Mouse (Mus musculus) B cell, adult 2 months (primary cell): ENCODE results near the gene Mettl27.

Source experiments
- DNase-seq, 2 experiments: peaks; one replicate each; pipeline ENCODE4 v3.0.0; 2022

The Mettl27 gene

DNA sequence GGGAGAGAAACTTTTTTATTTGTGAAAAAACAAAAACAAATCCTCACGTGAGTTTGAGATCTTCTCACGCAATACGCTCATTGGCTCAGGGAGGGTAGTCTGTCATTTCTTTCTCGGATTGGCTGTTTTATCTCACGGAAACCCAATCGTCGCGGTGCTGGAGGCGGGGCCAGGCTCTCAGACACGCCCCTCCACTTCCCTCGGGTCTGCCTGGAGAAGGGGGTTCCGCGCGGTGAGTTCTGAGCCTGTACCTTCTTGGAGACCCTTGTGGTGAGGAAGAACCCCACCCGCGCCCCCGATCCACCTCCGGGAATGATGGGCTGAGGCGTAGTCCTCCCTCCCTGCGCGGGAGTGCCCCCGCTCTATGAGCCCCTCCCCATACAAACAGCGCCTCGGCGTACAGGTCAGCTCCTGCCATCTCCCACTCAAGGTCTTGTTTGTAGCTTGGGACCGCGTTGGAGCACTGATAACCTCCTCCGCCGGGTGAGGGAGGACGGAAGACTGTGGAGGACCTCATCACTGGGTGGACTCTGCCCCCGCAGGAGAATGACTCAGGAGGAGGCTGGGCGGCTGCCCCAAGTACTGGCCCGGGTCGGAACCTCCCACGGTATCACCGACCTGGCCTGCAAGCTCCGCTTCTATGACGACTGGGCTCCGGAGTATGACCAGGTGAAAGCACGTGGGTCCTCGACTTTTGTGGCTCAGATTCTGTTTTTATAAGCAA, at the start of gene Mettl27:
Gene Mettl27, plus strand, starts transcription at position 190 of the 724 bp plus-strand sequence.
- peak; percentile 88 to 89 for DNase-seq

DNA sequence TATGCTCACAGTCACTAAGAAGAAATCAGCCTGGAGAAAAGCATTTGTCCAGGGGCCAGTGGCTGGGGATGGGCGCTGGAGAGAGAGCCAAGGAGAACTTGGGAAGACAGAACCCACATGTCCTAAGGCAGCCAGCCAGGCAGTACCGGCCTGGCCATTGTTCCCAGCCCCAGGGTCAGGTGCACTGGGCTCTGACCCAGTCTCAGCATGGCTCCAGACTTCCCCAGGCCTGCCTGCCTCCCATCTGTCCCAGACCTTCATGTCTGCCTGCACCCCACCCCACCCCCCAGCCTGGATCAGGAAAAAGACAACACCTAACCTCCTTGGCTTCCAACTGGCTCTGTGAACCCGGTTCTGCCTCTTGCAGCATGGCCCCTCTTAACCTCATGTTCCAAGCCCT, 49.1 kb upstream of the Mettl27 start:
- no peak for DNase-seq

DNA sequence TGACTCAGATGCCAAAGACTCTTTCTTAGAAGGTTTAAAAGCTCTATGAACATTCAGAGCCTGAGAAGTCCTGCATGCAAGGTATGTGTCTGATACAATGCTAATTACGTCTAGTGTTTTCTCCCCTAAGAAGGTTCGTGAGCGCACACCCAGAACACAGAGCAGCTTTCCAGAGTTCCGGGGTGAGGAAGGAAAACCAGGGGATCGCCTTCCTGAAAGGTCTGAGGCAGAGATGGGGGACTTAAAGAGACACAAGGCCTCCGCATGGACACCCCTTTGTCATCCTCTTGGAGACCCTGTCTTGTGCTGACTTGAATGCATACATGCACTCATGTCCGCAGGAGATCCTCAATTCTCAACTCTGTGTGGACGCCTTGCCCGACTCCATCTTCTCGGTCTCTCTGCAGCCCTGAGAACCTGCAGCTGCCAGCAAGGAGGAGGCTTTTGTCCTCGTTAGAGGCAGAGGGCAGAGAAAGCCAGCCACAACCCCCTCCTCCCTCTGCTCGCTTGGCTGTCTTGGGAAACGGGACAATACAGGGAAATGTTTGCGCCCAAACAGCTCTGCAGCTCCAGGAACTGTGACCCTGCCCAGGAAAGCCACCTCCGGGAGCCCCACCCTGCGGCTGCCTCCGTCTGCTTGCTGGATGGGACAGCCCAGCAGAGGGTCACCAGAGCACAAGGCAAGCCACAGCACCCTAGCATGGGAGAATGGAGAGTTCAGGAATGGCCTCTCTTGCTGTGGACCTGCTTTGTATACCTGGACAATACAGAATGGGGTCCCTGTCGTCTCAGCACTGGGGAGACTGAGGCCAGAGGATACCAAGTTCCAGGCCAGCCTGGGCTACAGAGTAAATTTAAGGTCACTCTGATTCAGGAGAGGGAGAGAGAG, 44.5 kb upstream of the Mettl27 start:
- DNase-seq, result no peak

DNA sequence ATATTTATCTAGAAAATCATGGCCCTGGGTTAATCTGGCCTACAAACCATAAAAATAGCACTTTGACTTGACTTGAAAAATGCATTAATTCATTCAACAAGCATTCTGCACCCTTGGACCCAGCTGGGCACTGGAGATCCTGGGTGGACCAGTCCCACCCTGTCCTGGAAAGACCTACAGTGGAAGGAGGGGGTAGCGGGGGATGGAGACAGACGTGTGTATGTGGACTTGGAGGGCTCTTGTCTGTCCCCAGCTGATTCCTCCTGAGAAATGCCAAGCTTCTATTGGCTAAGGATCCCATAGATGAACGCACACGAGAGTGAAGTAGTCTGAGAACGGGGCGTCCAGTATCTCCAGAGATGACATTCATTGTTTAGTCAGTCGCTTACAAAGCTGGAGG, 43.7 kb upstream of the Mettl27 start:
- no peak for DNase-seq

DNA sequence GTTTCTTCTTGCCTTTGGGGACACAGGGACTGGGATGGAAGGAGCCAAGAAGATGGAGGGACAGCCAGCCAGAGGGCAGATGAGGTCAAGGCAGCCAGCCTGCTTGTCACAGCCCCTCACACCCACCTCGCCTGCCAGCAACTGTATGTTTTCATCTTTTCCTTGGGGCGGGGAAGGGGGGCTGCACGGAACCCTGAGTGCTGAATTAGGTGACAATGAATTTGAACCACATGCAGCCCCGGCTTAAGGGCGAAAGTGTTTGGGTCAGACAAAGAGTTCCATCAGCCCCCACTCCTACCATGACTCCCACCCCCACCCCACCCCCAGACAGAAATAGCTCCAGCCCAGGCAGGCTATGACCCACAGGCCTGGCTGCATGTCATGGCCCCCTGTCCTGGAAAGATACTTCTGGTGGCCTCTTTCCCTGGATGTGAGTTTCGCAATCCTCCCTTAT, 41.5 kb upstream of the Mettl27 start:
- DNase-seq, result no peak

DNA sequence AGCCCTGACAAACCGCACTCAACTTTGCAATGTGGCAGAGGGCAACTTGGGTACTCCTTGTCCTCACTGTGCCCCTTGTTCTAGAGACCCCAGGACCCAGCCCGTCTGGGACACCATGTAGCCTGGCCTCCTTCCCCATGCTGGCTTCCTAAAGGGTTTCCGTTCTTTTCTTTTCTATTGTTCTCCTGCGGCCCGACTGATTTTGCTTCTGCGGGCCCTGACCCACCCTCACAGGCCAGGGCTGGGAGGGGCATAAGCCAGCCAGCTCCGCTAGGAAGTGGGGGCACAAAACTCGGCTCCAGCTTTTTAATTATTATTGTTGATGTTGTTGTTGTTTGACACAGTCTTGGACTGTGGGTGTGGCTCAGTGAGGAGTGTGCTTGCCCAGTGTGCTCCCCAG, 40.6 kb upstream of the Mettl27 start:
- DNase-seq, result no peak

DNA sequence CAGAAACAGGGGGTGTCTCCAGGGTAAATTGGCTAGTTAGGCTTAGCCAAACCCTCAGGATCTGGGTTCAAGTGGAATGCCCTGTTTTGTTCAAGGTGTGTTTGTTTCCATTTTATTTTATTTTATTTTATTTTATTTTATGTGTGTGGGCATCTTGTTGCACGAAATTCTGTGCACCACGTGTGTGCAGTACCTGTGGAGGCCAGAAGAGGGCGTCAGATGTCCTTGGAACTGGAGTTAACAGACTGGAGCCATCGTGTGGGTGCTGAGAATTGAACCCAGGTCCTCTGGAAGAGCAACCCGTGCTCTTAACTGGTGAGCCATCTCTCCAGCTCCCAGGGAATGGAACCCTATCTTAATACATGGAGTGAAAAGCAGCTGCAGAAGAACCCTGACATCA, 39.5 kb upstream of the Mettl27 start:
- no peak for DNase-seq

DNA sequence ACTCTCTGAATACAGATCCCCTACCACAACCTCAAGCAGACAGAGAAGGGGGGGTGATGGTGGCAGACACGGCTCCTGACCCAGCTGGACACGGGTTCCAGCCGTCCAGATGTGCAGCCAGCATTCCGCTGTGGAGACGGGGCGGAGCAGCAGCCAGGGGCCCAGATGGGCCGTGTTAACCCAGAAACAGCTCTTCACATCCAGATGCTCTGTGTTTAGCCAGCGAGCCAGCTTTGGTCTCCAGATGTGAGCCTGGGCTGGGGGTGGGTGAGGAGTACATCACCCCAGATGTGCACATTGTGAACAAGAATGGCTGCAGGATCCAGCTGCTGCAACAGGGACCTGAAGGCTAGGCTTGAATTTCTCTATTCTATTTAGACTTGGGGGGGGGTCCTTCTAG, 36.9 kb upstream of the Mettl27 start:
- no peak for DNase-seq

DNA sequence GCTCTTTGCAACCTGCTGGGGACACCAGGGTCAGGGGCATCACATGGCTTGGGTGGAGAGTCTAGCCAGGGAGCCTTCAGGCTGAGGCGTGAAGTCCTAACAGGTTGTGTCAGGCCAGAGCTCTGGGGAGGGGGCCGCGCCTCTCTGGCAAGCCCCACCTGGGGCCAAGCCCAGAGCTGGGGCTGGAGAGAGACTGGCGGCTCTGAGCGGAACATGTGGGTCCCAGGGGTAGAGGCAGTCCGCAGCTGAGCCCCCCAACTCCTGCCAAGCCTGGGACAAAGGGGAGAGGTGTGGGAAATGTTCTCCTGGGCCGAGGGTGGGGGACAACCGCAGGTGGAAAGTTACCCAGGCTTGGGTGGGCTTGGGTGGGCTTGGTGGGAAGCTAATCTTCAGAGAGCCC, 35.2 kb upstream of the Mettl27 start:
- DNase-seq, result no peak

DNA sequence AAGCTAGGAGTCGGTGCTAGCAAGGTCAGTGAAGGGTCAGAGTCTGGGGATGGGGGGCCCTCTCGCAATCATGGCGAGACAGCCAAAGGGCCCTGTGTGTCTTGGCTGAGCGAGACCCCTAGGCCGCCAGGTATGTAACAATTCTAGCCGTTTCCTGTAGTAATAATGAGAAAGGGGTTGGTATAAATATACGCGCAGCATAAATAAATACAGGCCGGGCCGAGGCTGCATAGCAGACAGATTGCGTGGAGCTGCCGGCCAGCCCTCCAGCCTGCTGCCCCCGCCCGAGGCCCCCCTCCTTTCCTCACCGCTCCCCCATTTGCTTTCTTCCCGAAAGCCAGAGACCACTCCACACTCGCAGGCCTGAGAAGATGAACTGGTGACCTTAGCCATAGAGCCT, 34.6 kb upstream of the Mettl27 start:
- no peak for DNase-seq

DNA sequence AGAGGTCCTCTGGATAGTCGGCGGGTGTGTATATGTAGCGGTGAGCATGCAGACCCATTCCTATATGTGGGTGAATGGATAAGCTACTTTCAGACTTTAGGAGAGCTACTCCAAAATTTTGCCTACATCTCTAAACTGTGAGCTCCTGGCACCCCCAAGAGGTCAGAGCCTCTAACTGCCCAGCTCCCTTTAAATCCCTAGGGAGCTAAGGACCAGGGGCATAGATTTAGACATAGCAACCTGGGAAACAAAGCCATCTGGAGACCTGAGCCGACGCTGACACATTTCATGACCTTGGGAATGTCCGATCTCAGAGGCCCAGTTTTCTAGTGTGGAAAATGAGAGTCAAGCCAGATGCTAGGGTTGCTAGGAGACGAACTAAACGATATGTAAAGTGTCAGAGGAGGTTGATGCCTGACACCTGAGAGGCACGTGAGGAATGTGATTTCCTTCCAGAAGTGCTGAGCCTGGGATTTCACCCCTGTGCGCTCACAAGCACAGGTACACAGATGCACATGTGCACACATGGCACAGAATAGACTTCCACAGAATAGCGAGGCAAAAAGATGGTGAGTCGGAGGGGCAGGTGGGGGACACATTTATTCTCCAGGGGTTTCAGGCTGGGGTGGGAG, 31.0 kb upstream of the Mettl27 start:
- no peak for DNase-seq

DNA sequence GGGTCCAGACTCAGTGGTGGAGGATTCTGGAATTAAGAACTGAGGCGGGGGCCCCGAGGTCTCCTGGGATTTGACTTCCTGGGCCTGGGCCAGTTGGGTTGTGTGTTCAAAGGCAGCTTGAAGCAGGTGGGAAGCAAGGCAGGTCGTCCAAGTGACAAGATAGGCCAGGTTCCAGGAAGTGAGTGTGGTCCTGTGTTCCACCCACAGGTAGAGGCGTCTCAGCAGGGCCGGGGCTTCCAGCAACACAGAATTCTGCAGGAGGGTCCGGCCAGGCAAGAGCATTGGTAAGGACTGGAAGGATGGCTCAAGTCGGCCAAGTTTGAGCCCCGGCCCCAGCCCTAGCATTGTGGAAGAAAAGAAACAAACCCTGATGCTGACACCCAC, 30.5 kb upstream of the Mettl27 start:
- no peak for DNase-seq

DNA sequence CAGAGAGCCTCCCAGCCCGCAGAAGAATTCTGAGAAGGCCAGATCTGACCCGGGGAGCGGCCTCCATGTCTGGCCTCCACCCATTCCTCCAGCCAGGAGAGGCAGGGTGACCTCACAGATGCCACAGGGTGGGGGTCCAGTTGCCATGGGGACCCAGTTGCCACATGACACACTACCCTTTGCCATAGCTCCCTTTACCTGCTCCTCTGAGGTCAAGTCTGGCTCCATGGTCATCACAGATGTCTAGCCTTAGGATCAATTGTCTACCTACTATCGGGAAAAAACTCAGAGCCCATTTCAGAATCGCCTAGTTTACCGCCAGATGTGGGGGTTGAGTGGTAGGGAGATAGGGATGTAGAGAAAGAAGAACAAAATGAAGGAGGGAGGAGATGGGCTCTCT, 25.5 kb upstream of the Mettl27 start, which contains the start of gene Tmem270:
Gene Tmem270, minus strand, starts transcription at position 101 of the 400 bp plus-strand sequence.
- no peak for DNase-seq

DNA sequence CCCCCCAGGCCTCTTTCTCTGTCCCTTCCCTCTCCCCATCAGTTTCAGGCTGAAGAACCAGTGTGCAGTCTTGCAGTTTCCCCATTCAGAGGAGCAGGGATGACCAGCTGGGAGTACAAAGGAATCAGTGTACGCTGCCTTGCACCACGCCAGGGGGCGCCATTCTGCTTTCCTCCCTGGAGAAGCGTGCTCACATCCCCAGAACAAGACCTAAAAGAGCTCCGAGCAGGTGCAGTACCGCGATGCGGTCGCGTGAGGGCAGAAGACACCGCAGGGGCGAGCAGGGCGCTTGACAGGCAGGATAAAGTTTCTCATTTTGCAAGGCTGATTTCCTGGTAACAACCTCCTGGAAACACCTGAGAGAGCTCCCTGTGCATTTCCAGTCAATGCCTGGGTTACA, 25.0 kb upstream of the Mettl27 start:
- DNase-seq, result peak; percentile 72 to 75

DNA sequence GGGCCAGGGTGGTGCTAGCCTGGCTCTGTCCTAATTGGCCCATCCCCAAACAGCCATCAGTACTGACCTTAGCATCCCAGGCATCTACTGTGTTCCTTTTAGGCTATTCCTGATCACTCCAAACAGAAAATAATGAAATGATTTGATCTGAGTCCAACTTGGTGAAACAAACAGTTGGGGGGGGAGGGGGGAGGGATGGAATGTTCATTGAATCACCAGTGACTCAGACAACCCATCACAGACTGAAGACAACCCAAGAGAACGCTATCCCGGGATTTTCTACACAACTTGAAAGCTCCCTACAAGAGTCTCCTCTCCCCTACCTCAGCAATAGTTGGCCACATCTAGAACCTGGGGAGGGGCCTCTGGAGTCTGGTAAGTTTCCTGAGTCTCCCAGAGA, 20.3 kb upstream of the Mettl27 start:
- DNase-seq, result no peak

DNA sequence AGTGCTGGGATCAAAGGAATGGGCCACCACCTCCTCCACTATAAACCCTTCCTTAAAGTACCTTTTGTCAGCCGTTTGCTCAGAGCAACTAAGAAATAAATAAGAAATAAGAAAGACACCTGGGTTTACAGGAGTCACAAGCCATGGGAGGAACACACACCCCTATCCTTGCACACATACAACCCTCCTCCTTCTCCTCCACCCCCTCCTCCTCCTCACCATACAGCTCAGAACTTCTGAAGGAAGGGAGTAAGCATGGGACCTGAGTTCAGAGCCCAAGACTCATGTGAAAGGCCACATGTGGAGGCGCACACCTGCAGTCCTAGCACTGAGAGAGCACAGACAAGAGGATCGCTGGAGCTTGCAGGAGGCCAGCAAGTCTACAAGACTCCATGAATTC, 18.8 kb upstream of the Mettl27 start:
- DNase-seq, result no peak

DNA sequence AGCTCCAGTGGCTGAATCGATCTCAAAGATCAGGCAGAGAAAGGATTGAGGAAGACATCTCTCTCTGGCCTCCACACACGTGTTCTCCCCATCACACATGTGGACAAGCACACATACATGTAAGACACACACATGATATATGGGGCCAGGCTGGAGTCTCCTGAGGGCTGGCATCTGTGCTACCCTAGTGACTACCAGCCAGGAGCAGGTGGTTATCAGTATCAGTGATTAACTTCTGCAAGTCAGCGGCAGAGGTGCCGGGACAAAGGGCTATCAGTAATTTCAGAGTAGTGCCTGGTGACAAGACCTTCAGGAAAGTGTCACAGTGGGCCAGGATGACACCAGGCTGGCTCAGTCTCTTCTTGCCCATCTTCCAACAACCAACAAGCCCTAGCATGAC, 18.4 kb upstream of the Mettl27 start:
- no peak for DNase-seq

DNA sequence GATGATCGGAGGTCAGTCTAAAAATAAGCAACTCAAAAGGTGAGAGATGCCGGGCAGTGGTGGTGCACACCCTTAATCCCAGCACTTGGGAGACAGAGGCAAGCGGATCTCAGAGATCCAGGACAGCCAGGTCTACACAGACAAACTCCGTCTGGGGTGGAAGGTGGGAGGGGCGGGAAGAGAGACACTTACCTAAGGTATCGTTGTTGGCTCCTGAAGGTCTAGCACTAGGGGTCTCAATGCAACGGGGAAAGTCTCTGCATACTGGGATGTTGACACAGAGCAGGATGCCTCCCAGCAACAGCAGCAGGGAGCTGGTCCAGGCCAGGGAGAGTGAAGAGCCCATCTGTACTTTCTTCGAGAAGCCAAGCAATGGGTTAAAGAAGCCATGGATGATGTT, 17.7 kb upstream of the Mettl27 start:
- DNase-seq, result no peak

DNA sequence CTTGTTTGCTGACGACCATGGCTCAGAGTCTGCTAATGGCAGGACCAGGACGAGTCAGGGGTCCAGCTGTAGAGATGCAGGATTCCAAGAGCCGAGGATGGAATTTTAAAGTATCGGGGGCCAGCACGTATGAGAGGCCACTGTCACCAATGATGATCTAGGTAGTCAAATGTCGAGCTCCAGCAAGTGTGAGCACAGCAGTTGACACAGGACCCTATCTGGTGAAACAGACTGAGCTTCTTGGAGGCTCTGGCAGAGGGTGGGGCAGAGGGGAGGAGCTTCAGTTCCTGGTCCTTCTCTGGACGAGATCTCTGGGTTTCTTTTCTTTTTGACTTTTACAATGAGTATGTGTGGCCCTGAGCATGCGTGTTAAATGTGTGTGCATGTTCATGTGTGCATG, 16.9 kb upstream of the Mettl27 start, which contains the start of gene Cldn13:
Gene Cldn13, minus strand, starts transcription at position 216 of the 400 bp plus-strand sequence.
- DNase-seq, result no peak

DNA sequence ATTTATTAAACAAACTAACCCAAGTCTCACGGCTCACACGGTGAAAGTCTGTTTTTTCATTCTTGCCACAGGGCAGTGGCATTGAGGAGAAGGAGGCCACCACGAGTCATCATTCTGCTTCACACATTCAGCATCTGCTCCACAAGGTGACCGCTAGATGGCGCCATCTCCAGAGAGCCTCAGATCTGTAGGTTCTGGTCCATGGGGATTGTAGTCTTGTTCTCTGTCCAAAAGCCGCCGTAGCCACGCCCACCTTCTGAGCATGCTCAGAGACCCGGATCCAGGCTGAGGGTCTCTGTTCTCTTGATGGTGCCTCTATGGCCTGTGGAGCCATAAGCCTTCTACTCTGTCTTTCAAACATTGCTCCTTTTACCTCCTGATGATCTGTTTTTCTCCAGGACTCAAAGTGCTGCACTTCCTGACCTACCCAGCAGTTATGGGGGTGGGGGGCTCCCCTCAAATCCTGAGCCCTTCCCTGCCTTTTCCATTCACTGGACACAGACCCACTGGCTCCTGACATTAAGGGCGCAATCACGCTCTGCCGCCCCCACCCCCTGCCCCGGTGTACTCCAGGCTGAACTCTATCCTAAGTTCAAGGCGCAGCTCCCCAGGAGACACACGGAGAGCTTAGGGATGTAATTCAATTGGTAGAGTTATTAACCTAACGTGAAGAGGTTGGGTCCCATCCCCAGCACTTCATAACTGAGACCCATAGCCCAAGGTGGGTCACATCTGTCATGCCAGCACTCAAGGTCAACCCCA, 13.9 kb upstream of the Mettl27 start:
- peak; percentile 65 to 67 for DNase-seq

DNA sequence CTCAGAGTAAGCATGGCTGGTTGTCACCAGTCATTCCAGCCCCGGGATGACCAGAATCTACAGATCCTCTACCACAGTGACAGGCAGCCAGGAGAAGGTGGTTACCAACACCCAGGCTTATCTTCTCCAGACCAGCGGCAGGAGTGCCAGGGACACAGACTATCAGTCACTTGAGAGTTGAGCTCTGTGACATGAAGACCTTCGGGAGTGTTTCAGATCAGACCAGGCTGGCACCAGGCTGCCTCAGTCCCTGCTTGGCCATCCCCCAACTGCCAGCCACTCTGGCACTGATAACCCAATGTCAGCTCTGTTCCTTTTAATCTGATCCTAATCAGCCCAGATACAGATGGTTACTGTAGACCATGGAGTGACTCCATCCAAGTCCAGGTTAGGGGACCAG, 13.1 kb upstream of the Mettl27 start:
- DNase-seq, result no peak

DNA sequence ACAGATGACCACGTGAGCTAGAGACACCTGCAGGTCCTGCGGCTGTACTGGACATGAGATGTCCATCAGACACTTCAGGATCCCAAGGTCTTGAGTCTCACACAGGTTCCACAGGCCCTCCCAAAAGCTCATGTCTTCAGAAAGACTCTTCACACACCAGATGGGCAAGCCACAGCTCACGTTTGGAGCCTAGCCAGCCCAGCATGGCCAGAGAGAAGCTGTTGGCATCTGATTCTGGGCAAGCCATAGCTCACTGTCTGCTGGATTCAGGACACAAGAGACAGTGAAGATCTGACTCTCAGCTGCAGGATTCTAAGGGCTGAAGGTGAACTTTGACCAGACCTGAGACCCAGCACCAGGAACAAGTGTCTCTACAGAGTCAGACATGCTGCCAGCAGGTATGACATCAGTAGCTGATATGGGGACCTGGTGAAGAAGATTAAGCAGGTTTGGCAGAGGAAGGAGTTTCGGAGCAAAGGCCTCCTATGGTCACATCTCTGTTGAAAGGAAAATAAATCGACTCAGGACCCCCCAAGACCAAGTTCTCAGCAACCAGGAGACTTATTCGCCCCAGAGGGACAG, 12.0 kb upstream of the Mettl27 start:
- no peak for DNase-seq
